Mouse (Mus musculus) E14TG2a.4 (cell line): ENCODE measurements around the gene Anxa11.

ENCODE experiments used
- CTCF ChIP-seq: conservative IDR thresholded peaks from 2 replicates; pipeline ENCODE4 v1.5.1; 2014; ENCODE audit warnings: low read length
- NANOG ChIP-seq: IDR thresholded peaks from 2 replicates; pipeline ENCODE4 v1.6.1; 2014; ENCODE audit warnings: borderline replicate concordance, low read length, mixed read lengths

DNA sequence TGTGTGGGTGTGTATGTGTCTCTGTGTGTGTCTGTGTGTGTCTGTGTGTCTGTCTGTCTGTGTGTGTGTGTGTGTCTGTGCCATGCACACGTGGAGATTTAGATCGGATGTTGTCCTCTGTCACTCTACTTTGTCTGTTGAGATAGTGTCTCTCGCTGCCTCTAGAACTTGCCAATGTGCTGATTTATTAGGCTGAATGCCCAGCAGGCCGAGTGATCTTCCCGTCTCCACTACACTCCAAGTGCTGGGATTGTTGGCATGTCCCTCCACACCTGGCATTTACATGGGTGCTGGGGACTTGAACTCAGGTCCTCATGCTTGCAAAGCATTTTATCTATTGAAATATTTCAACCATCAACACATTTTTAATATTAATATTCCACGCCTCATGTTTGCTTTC, 9.2 kb downstream of the Anxa11 start:
- TF ChIP-seq NANOG (no peak), CTCF (no peak)
